Mouse (Mus musculus) neutrophil, adult 59 days (primary cell): ENCODE data around the gene Rpl21. TPM values are rescaled to one million over a fixed set of nuclear protein-coding genes. Genes with fewer than 3 reads are reported as not detected.

Source experiments
- total RNA-seq, 2 experiments: library from RNA; stranded (reverse); gene quantifications; 1 replicate in 1 of 2; 2 replicates in 1 of 2; pipeline ENCODE4 v1.2.4; 2023

Gene Rpl21
- total RNA-seq, result 100 to 1,000 TPM; 177 to 214 TPM

DNA sequence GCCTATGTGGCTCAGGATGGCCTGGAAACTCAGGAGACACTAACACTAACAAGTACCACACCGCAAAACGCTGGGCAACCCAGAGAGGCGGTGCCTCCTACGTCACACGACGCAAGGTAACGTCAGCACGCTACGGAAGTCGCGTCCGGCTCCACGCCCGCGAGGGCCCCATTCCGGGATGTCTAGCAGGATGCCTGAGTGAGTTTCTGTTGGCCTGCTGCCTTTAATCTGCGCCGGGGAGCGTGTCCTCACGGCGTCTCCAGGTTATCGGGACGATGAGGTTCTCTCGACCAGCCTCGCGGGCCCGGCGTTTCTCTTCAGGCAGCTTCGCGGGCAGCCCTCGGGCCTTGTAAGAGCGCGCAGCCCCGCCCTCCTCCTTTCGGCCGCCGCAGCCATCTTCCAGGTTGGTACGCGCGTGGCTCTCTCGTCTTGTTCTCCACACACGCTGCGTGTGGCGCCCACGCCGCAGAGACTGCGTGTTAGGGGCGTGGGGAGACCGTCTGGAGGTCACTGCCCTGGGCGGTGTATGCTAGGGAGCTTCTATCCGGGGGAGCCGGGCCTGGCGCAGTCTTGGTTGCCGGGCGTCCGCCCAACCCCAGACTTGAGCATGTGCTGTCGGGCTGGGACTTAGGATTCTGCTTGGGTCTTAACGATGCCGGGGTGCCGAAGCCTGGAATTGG is at the start of gene Rpl21:
TSS of gene Rpl21 (plus strand) at position 122 of the 680 bp plus-strand sequence.

DNA sequence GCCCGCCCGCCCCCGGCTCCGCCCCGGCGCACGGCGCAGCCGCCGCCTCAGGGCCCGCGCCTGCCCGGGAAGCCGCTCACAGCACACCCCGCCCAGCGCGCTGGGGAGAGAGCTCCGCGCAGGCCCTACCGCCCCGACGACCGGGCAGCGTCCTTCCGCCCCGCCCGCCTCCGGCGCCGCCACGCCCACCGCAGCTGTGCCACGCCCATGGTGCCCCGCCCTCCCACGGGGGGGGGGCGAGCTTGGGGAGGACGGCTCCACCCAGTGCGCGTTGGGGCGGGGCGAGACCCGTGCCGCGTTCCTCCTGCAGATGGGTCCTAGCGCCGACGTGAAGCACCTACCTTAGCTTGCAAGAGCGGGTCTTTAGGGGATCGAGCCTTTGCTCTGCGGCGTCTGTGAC is 37.8 kb upstream of the Rpl21 start, which contains the start of gene Usp12:
TSS of gene Usp12 (minus strand) at position 154 of the 400 bp plus-strand sequence.

DNA sequence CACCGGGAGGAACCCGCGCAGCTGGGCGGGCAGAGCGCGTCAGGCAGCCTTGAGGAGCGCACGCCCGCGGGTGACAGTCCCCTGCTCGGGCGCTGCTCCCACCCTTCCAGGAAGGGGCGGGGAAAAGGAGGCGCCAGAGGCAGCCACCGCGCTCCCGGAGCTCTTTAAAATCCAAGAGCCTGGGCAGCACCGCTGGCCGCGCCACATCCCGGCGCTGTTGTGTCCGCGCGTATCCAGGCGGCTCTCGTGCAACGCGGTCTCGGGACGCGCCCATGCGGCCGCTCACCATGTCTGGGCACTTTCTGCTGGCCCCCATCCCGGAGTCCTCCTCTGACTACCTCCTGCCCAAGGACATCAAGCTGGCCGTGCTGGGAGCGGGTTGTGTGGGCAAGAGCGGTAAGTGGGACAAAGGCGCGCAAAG is 12.3 kb downstream of the Rpl21 start, which contains the start of gene Rasl11a:
TSS of gene Rasl11a (plus strand) at position 127 of the 421 bp plus-strand sequence.

Other genes with a start within 250 kb of the Rpl21 start
- under 1 TPM in 1 of 2 experiments, not detected in 1; 0.22 TPM for gene Gpr12, start 247.7 kb upstream of the Rpl21 start, total RNA-seq
- 10 to 100 TPM; 23.0 to 27.4 TPM for gene Usp12, start 37.9 kb upstream of the Rpl21 start, total RNA-seq
- gene Rasl11a, start 12.2 kb downstream of the Rpl21 start, total RNA-seq, result not detected
- gene Gtf3a, start 115.8 kb downstream of the Rpl21 start, total RNA-seq, result 10 to 100 TPM; 15.8 to 18.8 TPM
- 1 to 10 TPM; 7.0 to 8.5 TPM for gene Mtif3, start 130.9 kb downstream of the Rpl21 start, total RNA-seq
- 1 to 10 TPM; 4.3 to 4.7 TPM for gene Lnx2, start 243.7 kb downstream of the Rpl21 start, total RNA-seq
- 10 to 100 TPM; 60.7 to 62.1 TPM for gene Polr1d, start 244.2 kb downstream of the Rpl21 start, total RNA-seq